In the genomic region with DNA sequence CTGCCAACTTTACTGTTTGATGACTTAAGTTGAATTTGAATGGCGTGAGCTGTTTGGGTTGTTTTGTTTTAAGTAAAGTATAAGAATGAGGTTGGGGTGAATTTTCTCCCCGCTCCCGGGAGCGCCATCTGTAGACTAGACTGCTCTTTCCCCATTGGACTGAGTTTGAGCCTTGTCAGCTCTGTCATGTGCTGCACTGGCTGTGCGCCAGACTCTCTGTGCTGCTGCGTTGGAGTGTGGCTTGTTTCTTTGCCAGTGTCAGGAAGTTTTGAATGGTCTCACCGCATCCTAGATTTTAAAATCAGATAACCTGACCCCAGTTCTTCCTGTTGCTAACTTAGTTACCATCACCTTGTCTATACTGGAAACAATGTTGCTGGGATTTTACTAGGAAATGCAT, we compare ENCODE assay signal across 7 mouse cellular contexts.
DNase-seq lines count a peak whose midpoint lies in the region; ATAC-seq and TF ChIP-seq lines count a peak whose summit lies in the region.

No protein-coding gene starts in this region.

- H3K9ac ChIP-seq in heart, adult 2 months (ENCODE audit: low read depth, low read length), result no peak overlapping the region
- H3K9ac ChIP-seq in kidney, embryonic 15.5 days, result no peak overlapping the region
- H3K9ac ChIP-seq in liver, embryonic 15.5 days, result no peak overlapping the region

- intact Hi-C loops in heart, adult 2 months (cut with DNase I), result no loop called here

- peak; percentile 50 for TF ChIP-seq CTCF in heart, adult 2 months (IDR thresholded peaks at IDR 0.05)

- TF ChIP-seq EP300 in heart, adult 2 months (IDR thresholded peaks at IDR 0.05; ENCODE audit: insufficient read depth, low read depth, low read length), result peak; percentile 78

- H3K27me3 ChIP-seq in heart, adult 2 months (ENCODE audit: control insufficient read depth, insufficient read depth, low read length), result no peaks in the 10 kb centered on the region
- H3K27me3 ChIP-seq in kidney, embryonic 15.5 days, result no peaks in the 10 kb centered on the region
- H3K27me3 ChIP-seq in liver, embryonic 15.5 days, result no peaks in the 10 kb centered on the region

- peak overlapping the region; percentile 18; the same call in 1 of the 2 replicates for H3K4me3 ChIP-seq in heart, adult 2 months
- H3K4me3 ChIP-seq in kidney, embryonic 15.5 days (replicated peaks), result no peak overlapping the region
- H3K4me3 ChIP-seq in liver, embryonic 15.5 days (replicated peaks), result no peak overlapping the region

- peaks cover 2% of the 10 kb centered on the region for H3K36me3 ChIP-seq in heart, adult 2 months (ENCODE audit: control insufficient read depth, insufficient read depth, low read length)
- no peaks in the 10 kb centered on the region for H3K36me3 ChIP-seq in kidney, embryonic 15.5 days
- no peaks in the 10 kb centered on the region for H3K36me3 ChIP-seq in liver, embryonic 15.5 days (replicated peaks)

- peak; percentile 43 for ATAC-seq in activated CD4-positive, CD25-positive, alpha-beta regulatory T cell, adult 4 months
- no peak for ATAC-seq in kidney, embryonic 15.5 days (replicated peaks; ENCODE audit: low FRiP score)
- ATAC-seq in liver, embryonic 15.5 days (ENCODE audit: insufficient read depth), result peak; percentile 70

- 0 out of 2 replicates have a peak, but pooled peaks cover 3% of the 10 kb centered on the region for H3K79me2 ChIP-seq in heart, adult 2 months (replicated peaks; ENCODE audit: control insufficient read depth, insufficient read depth, low read length)

- no peak for TF ChIP-seq POLR2A in heart, adult 2 months (IDR thresholded peaks at IDR 0.05; ENCODE audit: insufficient read depth, low read depth, low read length)

- WGBS in heart, adult 2 months, result 3% methylated on average over 7 of the region's 7 CpGs
- WGBS in kidney, embryonic 15.5 days, result 29% methylated on average over 7 of the region's 7 CpGs
- WGBS in liver, embryonic 15.5 days (ENCODE audit: insufficient replicate concordance), result 9% methylated on average over 7 of the region's 7 CpGs

- no peak overlapping the region for H3K4me2 ChIP-seq in kidney, embryonic 15.5 days
- peak overlapping the region; percentile 48 for H3K4me2 ChIP-seq in liver, embryonic 15.5 days

- peak; percentile 62 to 68 for DNase-seq in CD8-positive naive resting alpha-beta T cell, adult 2 months (ENCODE audit: low read depth in 2 of 2, low spot score in 2 of 2)
- DNase-seq in cerebellum, postnatal 36 days, result peak; percentile 61 to 62
- DNase-seq in heart, adult 2 months, result peak; percentile 77 to 81
- DNase-seq in spleen, adult 12 weeks (ENCODE audit: low spot score), result peak; percentile 41

- peak overlapping the region; percentile 32 for H3K27ac ChIP-seq in heart, adult 2 months
- H3K27ac ChIP-seq in kidney, embryonic 15.5 days, result 0 out of 2 replicates have a peak overlapping the region, but pooled peaks have one; percentile 2
- H3K27ac ChIP-seq in liver, embryonic 15.5 days (replicated peaks), result peak overlapping the region; percentile 48

- H3K4me1 ChIP-seq in heart, adult 2 months (ENCODE audit: control insufficient read depth, insufficient read depth, low read length), result peaks cover 9% of the 10 kb centered on the region
- H3K4me1 ChIP-seq in kidney, embryonic 15.5 days, result peaks cover 69% of the 10 kb centered on the region
- peaks cover 31% of the 10 kb centered on the region for H3K4me1 ChIP-seq in liver, embryonic 15.5 days (replicated peaks)

- H3K9me3 ChIP-seq in kidney, embryonic 15.5 days (replicated peaks), result no peaks in the 10 kb centered on the region
- no peaks in the 10 kb centered on the region for H3K9me3 ChIP-seq in liver, embryonic 15.5 days (replicated peaks)
